ENCODE assay signal across 25 mouse cellular contexts in the genomic region with DNA sequence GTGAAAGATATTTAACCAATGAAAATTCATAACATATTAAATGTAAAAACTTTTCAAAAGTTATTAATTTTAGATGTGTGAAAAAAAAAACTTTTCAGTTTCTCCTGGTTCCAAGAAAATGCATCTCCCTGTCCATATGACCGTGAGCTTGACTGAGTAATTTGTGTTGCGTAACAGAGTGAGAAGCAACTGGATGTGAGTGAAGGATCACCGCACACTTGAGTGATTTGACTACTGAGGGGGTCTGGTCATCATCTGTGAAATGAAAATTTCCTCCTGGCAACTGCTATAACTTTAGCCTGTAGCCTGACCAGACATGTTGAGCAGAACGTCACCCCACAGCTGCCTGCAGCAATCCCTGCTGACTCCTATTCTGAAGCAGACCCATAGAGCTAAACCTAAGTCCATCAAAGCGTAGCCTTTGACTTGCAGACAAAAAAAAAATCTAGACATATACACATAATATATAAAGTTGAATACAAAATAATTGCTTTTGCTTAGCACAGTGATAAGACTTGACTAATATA.
DNase-seq lines count a peak whose midpoint lies in the region; ATAC-seq and TF ChIP-seq lines count a peak whose summit lies in the region.
"Had no signal": no experiment of that assay in that cellular context is flagged by ENCODE, and none has a peak within 500 bp of the region (broad histone marks: within the 10 kb centered on the region; RNA-seq: fewer than 3 reads in every experiment).

No protein-coding gene starts in this region.

- H3K4me2 ChIP-seq in lung, embryonic 14.5 days, result no peak overlapping the region
- no peak overlapping the region for H3K4me2 ChIP-seq in lung, postnatal 0 days (replicated peaks; ENCODE audit: low read depth, low read length)
- H3K4me2 ChIP-seq: forebrain, embryonic 13.5 days; heart, embryonic 11.5 days; hindbrain, embryonic 13.5 days had no signal

- H3K36me3 ChIP-seq in lung, embryonic 14.5 days (ENCODE audit: insufficient read depth), result no peaks in the 10 kb centered on the region
- H3K36me3 ChIP-seq in lung, postnatal 0 days (ENCODE audit: insufficient read depth, low read length), result no peaks in the 10 kb centered on the region
- H3K36me3 ChIP-seq: forebrain, embryonic 10.5 days; G1E; hindbrain, embryonic 13.5 days had no signal

- no peak overlapping the region for H3K4me3 ChIP-seq in lung, embryonic 14.5 days (ENCODE audit: low read depth, low read length)
- H3K4me3 ChIP-seq in lung, postnatal 0 days (ENCODE audit: low read depth, low read length), result no peak overlapping the region
- H3K4me3 ChIP-seq: forebrain, embryonic 10.5 days; forebrain, embryonic 13.5 days; hindbrain, embryonic 13.5 days had no signal

- H3K27ac ChIP-seq in lung, embryonic 14.5 days (ENCODE audit: low read depth), result no peak overlapping the region
- H3K27ac ChIP-seq in lung, postnatal 0 days (ENCODE audit: low read length), result no peak overlapping the region
- H3K27ac ChIP-seq: forebrain, embryonic 10.5 days; forebrain, embryonic 13.5 days; hindbrain, embryonic 13.5 days; hindbrain, postnatal 0 days had no signal

- H3K4me1 ChIP-seq in lung, embryonic 14.5 days (ENCODE audit: insufficient read depth), result 0 out of 2 replicates have a peak, but pooled peaks cover 3% of the 10 kb centered on the region
- H3K4me1 ChIP-seq in lung, postnatal 0 days (ENCODE audit: insufficient read depth, low read depth, low read length), result no peaks in the 10 kb centered on the region
- H3K4me1 ChIP-seq: forebrain, embryonic 10.5 days; forebrain, embryonic 13.5 days; hindbrain, embryonic 13.5 days had no signal

- H3K9me3 ChIP-seq in lung, embryonic 14.5 days (ENCODE audit: low read depth, low read length), result no peaks in the 10 kb centered on the region
- H3K9me3 ChIP-seq in lung, postnatal 0 days (ENCODE audit: low read length), result no peaks in the 10 kb centered on the region
- H3K9me3 ChIP-seq: forebrain, embryonic 10.5 days; forebrain, embryonic 13.5 days; hindbrain, embryonic 13.5 days had no signal

- TF ChIP-seq EP300 in lung, postnatal 0 days (IDR thresholded peaks at IDR 0.05), result no peak

- no peak for TF ChIP-seq CTCF in lung, embryonic 14.5 days (IDR thresholded peaks at IDR 0.05; ENCODE audit: low read depth)
- TF ChIP-seq CTCF in lung, postnatal 0 days (IDR thresholded peaks at IDR 0.05), result no peak

- peak; percentile 98 for ATAC-seq in lung, embryonic 14.5 days (ENCODE audit: insufficient read depth)
- ATAC-seq in lung, postnatal 0 days, result no peak
- ATAC-seq: forebrain, embryonic 13.5 days; forebrain, embryonic 16.5 days; hindbrain, postnatal 0 days; Patski had no signal

- DNase-seq in lung, embryonic 14.5 days, result peak; percentile 78
- DNase-seq in lung, postnatal 10 days, result no peak
- peak; percentile 13 for DNase-seq in lung, postnatal 0 days (ENCODE audit: low spot score)
- DNase-seq in lung, postnatal 4 days, result no peak
- DNase-seq in 416B (ENCODE audit: low read depth), result peak; percentile 6
- peak; percentile 1 for DNase-seq in mesoderm, embryonic 11.5 days (ENCODE audit: low read depth, low spot score)
- no peak for DNase-seq in layer of hippocampus, adult 9-10 months (ENCODE audit: low spot score)
- DNase-seq in gastrocnemius, postnatal 14 days, result no peak
- DNase-seq: adrenal gland, adult 2 months; adrenal gland, postnatal 14 days; B cell, adult 2 months; cerebellum, adult 11 months; cerebellum, adult 8-10 months; cerebellum, postnatal 14 days; gastrocnemius, postnatal 10 days; heart, adult 11 months had no signal

- no peaks in the 10 kb centered on the region for H3K27me3 ChIP-seq in lung, embryonic 14.5 days (ENCODE audit: insufficient read depth, low read length)
- no peaks in the 10 kb centered on the region for H3K27me3 ChIP-seq in lung, postnatal 0 days (replicated peaks; ENCODE audit: insufficient read depth, low read length)
- H3K27me3 ChIP-seq: CH12.LX; forebrain, embryonic 13.5 days; hindbrain, embryonic 13.5 days; Patski had no signal

- no peak overlapping the region for H3K9ac ChIP-seq in lung, embryonic 14.5 days
- H3K9ac ChIP-seq in lung, postnatal 0 days (replicated peaks; ENCODE audit: low read depth), result no peak overlapping the region
- H3K9ac ChIP-seq: forebrain, embryonic 13.5 days; hindbrain, embryonic 13.5 days had no signal

- WGBS in lung, embryonic 14.5 days, result 49% methylated on average over 5 of the region's 5 CpGs
- WGBS in lung, postnatal 0 days, result 60% methylated on average over 5 of the region's 5 CpGs

- intact Hi-C loops in gastrocnemius, postnatal 14 days (cut with DNase I; ENCODE audit: low total_unique reads), result no loop called here

Comparison
In these comparisons a context has a peak if more than half of its experiments do, and no peak if none do; other contexts are left out.
1. DNase-seq: peak in lung, embryonic 14.5 days (single experiment), lung, postnatal 0 days (single experiment), 416B (single experiment) and mesoderm, embryonic 11.5 days (single experiment); none in lung, postnatal 10 days (single experiment), lung, postnatal 4 days (0 of 2), layer of hippocampus, adult 9-10 months (single experiment) and gastrocnemius, postnatal 14 days (single experiment).